Mouse (Mus musculus) liver, embryonic 14.5 days (tissue): ENCODE measurements at regions not wholly inside any gene's neighbourhood (a gene's known extent, or its start where the extent isn't known, plus 50 kb on each side); places are given as distances from the start of the nearest gene placed in this dataset.

Source experiments
- CTCF ChIP-seq: IDR thresholded peaks from 2 replicates; pipeline ENCODE4 v1.5.1; 2016; ENCODE audit warnings: antibody characterized with exemption, low read depth, control low read depth
- EP300 ChIP-seq: IDR thresholded peaks from 2 replicates; pipeline ENCODE4 v1.6.1; 2016; ENCODE audit warnings: antibody characterized with exemption, low read depth

GRCm38 (mm10) chr9:74811437-74811836 is 50.3 kb upstream of the Onecut1 start:
- TF ChIP-seq CTCF, result no peak
- no peak for TF ChIP-seq EP300
